Mouse (Mus musculus) hindbrain, embryonic 10.5 days (tissue): ENCODE data around the gene Olfr1002. TPM values are rescaled to one million over a fixed set of nuclear protein-coding genes. Genes with fewer than 3 reads are reported as not detected.
"Not testable (repeated sequence)": the region's sequence is repeated elsewhere in the genome, so short reads cannot be mapped to it uniquely, and the experiment has no call there.

Source experiments
- DNase-seq: peaks from one replicate; pipeline ENCODE4 v3.0.0-alpha.2; 2017; ENCODE audit warnings: low spot score
- H3K27ac ChIP-seq: fragments of 300-500 bp; sonication (generic); 2 replicates; pipeline ENCODE4 v1.5.1; 2016; ENCODE audit warnings: mild to moderate bottlenecking, moderate library complexity
- H3K27me3 ChIP-seq: fragments of 300-500 bp; sonication (generic); 2 replicates; pipeline ENCODE4 v1.6.1; 2016; ENCODE audit warnings: mild to moderate bottlenecking; ENCODE audit not compliant: poor library complexity, insufficient read depth, severe bottlenecking
- H3K36me3 ChIP-seq: fragments of 300-500 bp; sonication (generic); 2 replicates; pipeline ENCODE4 v1.6.1; 2016; ENCODE audit warnings: mild to moderate bottlenecking, moderate library complexity
- H3K4me1 ChIP-seq: fragments of 300-500 bp; sonication (generic); replicated peaks from 2 replicates; pipeline ENCODE4 v1.6.1; 2016; ENCODE audit warnings: mild to moderate bottlenecking
- H3K4me3 ChIP-seq: fragments of 300-500 bp; sonication (generic); 2 replicates; pipeline ENCODE4 v1.5.1; 2016; ENCODE audit warnings: mild to moderate bottlenecking, moderate library complexity
- H3K9me3 ChIP-seq: fragments of 300-500 bp; sonication (generic); 2 replicates; pipeline ENCODE4 v1.6.1; 2016; ENCODE audit warnings: mild to moderate bottlenecking, moderate library complexity
- WGBS: fragments of 180-500 bp; shearing (Covaris S2); methylation state at CpG from one replicate; pipeline ENCODE4 v1.1.7; 2016; 5-methylcytosine and 5-hydroxymethylcytosine counted together
- polyA plus RNA-seq: library from polyadenylated mRNA; unstranded; fragments of >200 nt; fragmentation: Nextera tagmentation; extraction: Ambion mirVana; gene quantifications from 2 replicates; pipeline ENCODE4 v1.2.1, GENCODE M21; 2016

The Olfr1002 gene
- not detected in 2 replicates for polyA plus RNA-seq

GRCm38 (mm10) chr2:85650604-85651003 lies at the start of gene Olfr1002:
TSS of gene Olfr1002 (minus strand) at chr2:85650704.
- no peaks in the 10 kb centered on the region for H3K27me3 ChIP-seq
- DNase-seq = no peak
- no peaks in the 10 kb centered on the region for H3K4me1 ChIP-seq
- no peak within 1 kb of the TSS for H3K4me3 ChIP-seq
- no peaks in the 10 kb centered on the region for H3K9me3 ChIP-seq
- H3K36me3 ChIP-seq = no peaks in the 10 kb centered on the region
- no peak within 1 kb of the TSS for H3K27ac ChIP-seq
- WGBS = 92% methylated on average over 1 of the region's 1 CpGs

GRCm38 (mm10) chr2:85689131-85689530 lies 38.6 kb upstream of the Olfr1002 start, which contains the start of gene Olfr1008:
TSS of gene Olfr1008 (plus strand) at chr2:85689431.
- Histone ChIP-seq H3K9me3 (peaks cover 2% of the 10 kb centered on the region; the same call in 1 of the 2 replicates), H3K27me3 (no peaks in the 10 kb centered on the region), H3K4me3 (no peak within 1 kb of the TSS), H3K27ac (no peak within 1 kb of the TSS), H3K36me3 (no peaks in the 10 kb centered on the region), H3K4me1 (no peaks in the 10 kb centered on the region)
- DNase-seq = no peak

GRCm38 (mm10) chr2:85678667-85679066 lies 28.2 kb upstream of the Olfr1002 start, which contains the start of gene Olfr1006:
TSS of gene Olfr1006 (minus strand) at chr2:85678767.
- Histone ChIP-seq H3K27ac (no peak within 1 kb of the TSS), H3K36me3 (no peaks in the 10 kb centered on the region), H3K9me3 (no peaks in the 10 kb centered on the region), H3K4me1 (no peaks in the 10 kb centered on the region), H3K4me3 (no peak within 1 kb of the TSS), H3K27me3 (no peaks in the 10 kb centered on the region)
- no peak for DNase-seq

GRCm38 (mm10) chr2:85664355-85664754 lies 13.9 kb upstream of the Olfr1002 start, which contains the start of gene Olfr154:
TSS of gene Olfr154 (minus strand) at chr2:85664455.
- H3K27me3 ChIP-seq, H3K9me3 ChIP-seq, H3K4me3 ChIP-seq, H3K27ac ChIP-seq, DNase-seq, H3K4me1 ChIP-seq, H3K36me3 ChIP-seq: not testable (repeated sequence)

GRCm38 (mm10) chr2:85611803-85612202 lies 38.7 kb downstream of the Olfr1002 start, which contains the start of gene Olfr1000:
TSS of gene Olfr1000 (minus strand) at chr2:85611903.
- DNase-seq = no peak
- Histone ChIP-seq H3K27me3 (no peaks in the 10 kb centered on the region), H3K36me3 (no peaks in the 10 kb centered on the region), H3K4me3 (no peak within 1 kb of the TSS), H3K9me3 (no peaks in the 10 kb centered on the region), H3K27ac (no peak within 1 kb of the TSS), H3K4me1 (no peaks in the 10 kb centered on the region)
- WGBS = 71% methylated on average over 1 of the region's 1 CpGs

Other genes starting within 250 kb of the Olfr1002 start
- not detected in 2 replicates for gene Olfr992, start 241.2 kb downstream of the Olfr1002 start, polyA plus RNA-seq
- not detected in 2 replicates for gene Olfr993, start 235.8 kb downstream of the Olfr1002 start, polyA plus RNA-seq
- not detected in 2 replicates for gene Olfr994, start 214.3 kb downstream of the Olfr1002 start, polyA plus RNA-seq
- gene Olfr995, start 207.1 kb downstream of the Olfr1002 start, polyA plus RNA-seq = not detected in 2 replicates
- gene 4833423E24Rik, start 131.7 kb downstream of the Olfr1002 start, polyA plus RNA-seq = 0.11 TPM in 1 of 2 replicates, not detected in the other
- gene Olfr996, start 71.5 kb downstream of the Olfr1002 start, polyA plus RNA-seq = not detected in 2 replicates
- gene Olfr998, start 61.8 kb downstream of the Olfr1002 start, polyA plus RNA-seq = not detected in 2 replicates
- not detected in 2 replicates for gene Olfr1000, start 38.8 kb downstream of the Olfr1002 start, polyA plus RNA-seq
- not detected in 2 replicates for gene Olfr154, start 13.8 kb upstream of the Olfr1002 start, polyA plus RNA-seq
- gene Olfr1006, start 28.1 kb upstream of the Olfr1002 start, polyA plus RNA-seq = not detected in 2 replicates
- gene Olfr1008, start 38.7 kb upstream of the Olfr1002 start, polyA plus RNA-seq = not detected in 2 replicates
- gene Olfr1009, start 64.7 kb upstream of the Olfr1002 start, polyA plus RNA-seq = not detected in 2 replicates
- not detected in 2 replicates for gene Olfr1012, start 112.1 kb upstream of the Olfr1002 start, polyA plus RNA-seq
- not detected in 2 replicates for gene Olfr1013, start 116.4 kb upstream of the Olfr1002 start, polyA plus RNA-seq
- not detected in 2 replicates for gene Olfr1014, start 122.0 kb upstream of the Olfr1002 start, polyA plus RNA-seq
- gene Olfr1015, start 131.3 kb upstream of the Olfr1002 start, polyA plus RNA-seq = not detected in 2 replicates
- gene Olfr1016, start 151.8 kb upstream of the Olfr1002 start, polyA plus RNA-seq = not detected in 2 replicates
- gene Olfr1018, start 167.8 kb upstream of the Olfr1002 start, polyA plus RNA-seq = not detected in 2 replicates
- not detected in 2 replicates for gene Olfr1019, start 194.8 kb upstream of the Olfr1002 start, polyA plus RNA-seq
- not detected in 2 replicates for gene Olfr1020, start 196.3 kb upstream of the Olfr1002 start, polyA plus RNA-seq
- gene Olfr1022, start 217.9 kb upstream of the Olfr1002 start, polyA plus RNA-seq = not detected in 2 replicates
- gene Olfr1023, start 234.9 kb upstream of the Olfr1002 start, polyA plus RNA-seq = not detected in 2 replicates